Mouse (Mus musculus): ENCODE measurements around the gene Sap30bp.

The Sap30bp gene

GRCm38 (mm10) chr11:115955195-115955858, 22.2 kb downstream of the Sap30bp start:
- WGBS, result 60% methylated on average over 10 of the region's 10 CpGs

GRCm38 (mm10) chr11:115956453-115956852, 23.4 kb downstream of the Sap30bp start:
- WGBS, result 50% methylated on average over 4 of the region's 4 CpGs

GRCm38 (mm10) chr11:115957971-115958370, 24.9 kb downstream of the Sap30bp start:
- 69% methylated on average over 7 of the region's 7 CpGs for WGBS

- 92% methylated on average over 9 of the region's 9 CpGs for WGBS
Measured at GRCm38 (mm10) chr11:115959018-115959417, 25.9 kb downstream of the Sap30bp start.

GRCm38 (mm10) chr11:115962651-115963412, 29.8 kb downstream of the Sap30bp start:
- 79% methylated on average over 9 of the region's 9 CpGs for WGBS

GRCm38 (mm10) chr11:115964977-115965604, 32.0 kb downstream of the Sap30bp start:
- 72% methylated on average over 10 of the region's 10 CpGs for WGBS

- WGBS, result 68% methylated on average over 5 of the region's 5 CpGs
Measured at GRCm38 (mm10) chr11:115968731-115969405, 35.8 kb downstream of the Sap30bp start.

GRCm38 (mm10) chr11:115970006-115970673, 37.1 kb downstream of the Sap30bp start:
- WGBS, result 79% methylated on average over 15 of the region's 15 CpGs

GRCm38 (mm10) chr11:115971016-115971415, 37.9 kb downstream of the Sap30bp start:
- 91% methylated on average over 6 of the region's 6 CpGs for WGBS

- WGBS, result 15% methylated on average over 54 of the region's 58 CpGs
Measured at GRCm38 (mm10) chr11:115974309-115975082, 41.4 kb downstream of the Sap30bp start, which contains the start of gene Itgb4. Gene Itgb4, plus strand, starts transcription at chr11:115974709.

GRCm38 (mm10) chr11:115975083-115975420, 42.0 kb downstream of the Sap30bp start:
- 7% methylated on average over 18 of the region's 18 CpGs for WGBS

GRCm38 (mm10) chr11:115975544-115975943, 42.5 kb downstream of the Sap30bp start:
- 35% methylated on average over 12 of the region's 12 CpGs for WGBS

- 83% methylated on average over 15 of the region's 15 CpGs for WGBS
Measured at GRCm38 (mm10) chr11:115982472-115982871, 49.4 kb downstream of the Sap30bp start.

- WGBS, result 89% methylated on average over 8 of the region's 8 CpGs
Measured at GRCm38 (mm10) chr11:115983291-115983690, 50.2 kb downstream of the Sap30bp start.

GRCm38 (mm10) chr11:115989686-115990085, 56.6 kb downstream of the Sap30bp start:
- WGBS, result 45% methylated on average over 15 of the region's 15 CpGs

- whole genome bisulfite sequencing, result 72% methylated on average over 4 of the region's 4 CpGs
Measured at GRCm38 (mm10) chr11:115992098-115992497, 59.0 kb downstream of the Sap30bp start.

- 98% methylated on average over 3 of the region's 3 CpGs for WGBS
Measured at GRCm38 (mm10) chr11:115995256-115995655, 62.2 kb downstream of the Sap30bp start.

- WGBS, result 84% methylated on average over 4 of the region's 4 CpGs
Measured at GRCm38 (mm10) chr11:115997047-115997446, 64.0 kb downstream of the Sap30bp start.

- WGBS, result 75% methylated on average over 5 of the region's 5 CpGs
Measured at GRCm38 (mm10) chr11:115997662-115998061, 64.6 kb downstream of the Sap30bp start.

GRCm38 (mm10) chr11:115999027-115999426, 65.9 kb downstream of the Sap30bp start:
- WGBS, result 88% methylated on average over 7 of the region's 7 CpGs

Measured in cerebral cortex, adult 2 months (tissue).